Mouse (Mus musculus): ENCODE measurements at regions not wholly inside any gene's neighbourhood (a gene's known extent, or its start where the extent isn't known, plus 50 kb on each side); places are given as distances from the start of the nearest gene placed in this dataset.

- 87% methylated on average over 2 of the region's 2 CpGs for WGBS
- Histone ChIP-seq H3K27ac (ENCODE audit: control insufficient read depth, insufficient read depth, low read depth, low read length, poor library complexity) (no peak overlapping the region), H3K4me1 (ENCODE audit: control insufficient read depth, insufficient read depth, low read length) (no peaks in the 10 kb centered on the region), H3K4me3 (replicated peaks; ENCODE audit: control insufficient read depth, low read depth, low read length) (no peak overlapping the region)
- TF ChIP-seq POLR2A (IDR thresholded peaks at IDR 0.05; ENCODE audit: borderline replicate concordance, control insufficient read depth, low read depth, low read length) (no peak), CTCF (IDR thresholded peaks at IDR 0.05; ENCODE audit: control insufficient read depth, insufficient read depth, low read length) (no peak)
Observed at GRCm38 (mm10) chr10:16635463-16635862, 1087.6 kb upstream of the Cited2 start.

GRCm38 (mm10) chr10:16637006-16637405 lies 1086.0 kb upstream of the Cited2 start:
- TF ChIP-seq CTCF (IDR thresholded peaks at IDR 0.05; ENCODE audit: control insufficient read depth, insufficient read depth, low read length) = peak; percentile 49
- TF ChIP-seq POLR2A (IDR thresholded peaks at IDR 0.05; ENCODE audit: borderline replicate concordance, control insufficient read depth, low read depth, low read length) = no peak
- no peaks in the 10 kb centered on the region for H3K4me1 ChIP-seq (ENCODE audit: control insufficient read depth, insufficient read depth, low read length)
- no peak overlapping the region for H3K27ac ChIP-seq (ENCODE audit: control insufficient read depth, insufficient read depth, low read depth, low read length, poor library complexity)
- no peak overlapping the region for H3K4me3 ChIP-seq (replicated peaks; ENCODE audit: control insufficient read depth, low read depth, low read length)

- H3K4me3 ChIP-seq (replicated peaks; ENCODE audit: control insufficient read depth, low read depth, low read length) = no peak overlapping the region
- H3K27ac ChIP-seq (ENCODE audit: control insufficient read depth, insufficient read depth, low read depth, low read length, poor library complexity) = no peak overlapping the region
- WGBS = 33% methylated on average over 2 of the region's 2 CpGs
- TF ChIP-seq CTCF (IDR thresholded peaks at IDR 0.05; ENCODE audit: control insufficient read depth, insufficient read depth, low read length) (no peak), POLR2A (IDR thresholded peaks at IDR 0.05; ENCODE audit: borderline replicate concordance, control insufficient read depth, low read depth, low read length) (no peak)
- H3K4me1 ChIP-seq (ENCODE audit: control insufficient read depth, insufficient read depth, low read length) = no peaks in the 10 kb centered on the region
Observed at GRCm38 (mm10) chr10:16638111-16638510, 1084.9 kb upstream of the Cited2 start.

- H3K27ac ChIP-seq (ENCODE audit: control insufficient read depth, insufficient read depth, low read depth, low read length, poor library complexity) = no peak overlapping the region
- no peak for TF ChIP-seq CTCF (IDR thresholded peaks at IDR 0.05; ENCODE audit: control insufficient read depth, insufficient read depth, low read length)
- TF ChIP-seq POLR2A (IDR thresholded peaks at IDR 0.05; ENCODE audit: borderline replicate concordance, control insufficient read depth, low read depth, low read length) = no peak
- H3K4me3 ChIP-seq (replicated peaks; ENCODE audit: control insufficient read depth, low read depth, low read length) = no peak overlapping the region
- WGBS = 90% methylated on average over 4 of the region's 4 CpGs
- H3K4me1 ChIP-seq (ENCODE audit: control insufficient read depth, insufficient read depth, low read length) = no peaks in the 10 kb centered on the region
Observed at GRCm38 (mm10) chr10:16640136-16640535, 1082.9 kb upstream of the Cited2 start.

GRCm38 (mm10) chr10:16650120-16650519 lies 1072.9 kb upstream of the Cited2 start:
- WGBS = 92% methylated on average over 1 of the region's 1 CpGs
- H3K4me1 ChIP-seq (ENCODE audit: control insufficient read depth, insufficient read depth, low read length) = peaks cover 4% of the 10 kb centered on the region; the same call in 1 of the 2 replicates
- H3K27ac ChIP-seq (ENCODE audit: control insufficient read depth, insufficient read depth, low read depth, low read length, poor library complexity) = no peak overlapping the region
- no peak overlapping the region for H3K4me3 ChIP-seq (replicated peaks; ENCODE audit: control insufficient read depth, low read depth, low read length)
- TF ChIP-seq CTCF (IDR thresholded peaks at IDR 0.05; ENCODE audit: control insufficient read depth, insufficient read depth, low read length) (no peak), POLR2A (IDR thresholded peaks at IDR 0.05; ENCODE audit: borderline replicate concordance, control insufficient read depth, low read depth, low read length) (no peak)

GRCm38 (mm10) chr10:16652450-16652849 lies 1070.6 kb upstream of the Cited2 start:
- Histone ChIP-seq H3K27ac (ENCODE audit: control insufficient read depth, insufficient read depth, low read depth, low read length, poor library complexity) (no peak overlapping the region), H3K4me1 (ENCODE audit: control insufficient read depth, insufficient read depth, low read length) (peaks cover 4% of the 10 kb centered on the region; the same call in 1 of the 2 replicates), H3K4me3 (replicated peaks; ENCODE audit: control insufficient read depth, low read depth, low read length) (no peak overlapping the region)
- 5% methylated on average over 4 of the region's 4 CpGs for WGBS
- TF ChIP-seq CTCF (IDR thresholded peaks at IDR 0.05; ENCODE audit: control insufficient read depth, insufficient read depth, low read length) (no peak), POLR2A (IDR thresholded peaks at IDR 0.05; ENCODE audit: borderline replicate concordance, control insufficient read depth, low read depth, low read length) (no peak)

GRCm38 (mm10) chr10:16664483-16664882 lies 1058.5 kb upstream of the Cited2 start:
- Histone ChIP-seq H3K4me1 (ENCODE audit: control insufficient read depth, insufficient read depth, low read length) (no peaks in the 10 kb centered on the region), H3K27ac (ENCODE audit: control insufficient read depth, insufficient read depth, low read depth, low read length, poor library complexity) (no peak overlapping the region), H3K4me3 (replicated peaks; ENCODE audit: control insufficient read depth, low read depth, low read length) (no peak overlapping the region)
- TF ChIP-seq POLR2A (IDR thresholded peaks at IDR 0.05; ENCODE audit: borderline replicate concordance, control insufficient read depth, low read depth, low read length) = no peak
- WGBS = 77% methylated on average over 1 of the region's 1 CpGs

GRCm38 (mm10) chr10:16670286-16670685 lies 1052.7 kb upstream of the Cited2 start:
- Histone ChIP-seq H3K4me1 (ENCODE audit: control insufficient read depth, insufficient read depth, low read length) (no peaks in the 10 kb centered on the region), H3K27ac (ENCODE audit: control insufficient read depth, insufficient read depth, low read depth, low read length, poor library complexity) (no peak overlapping the region), H3K4me3 (replicated peaks; ENCODE audit: control insufficient read depth, low read depth, low read length) (no peak overlapping the region)
- TF ChIP-seq POLR2A (IDR thresholded peaks at IDR 0.05; ENCODE audit: borderline replicate concordance, control insufficient read depth, low read depth, low read length) (no peak), CTCF (IDR thresholded peaks at IDR 0.05; ENCODE audit: control insufficient read depth, insufficient read depth, low read length) (no peak)
- WGBS = 69% methylated on average over 2 of the region's 2 CpGs

GRCm38 (mm10) chr10:16681001-16681400 lies 1042.0 kb upstream of the Cited2 start:
- Histone ChIP-seq H3K4me1 (ENCODE audit: control insufficient read depth, insufficient read depth, low read length) (no peaks in the 10 kb centered on the region), H3K27ac (ENCODE audit: control insufficient read depth, insufficient read depth, low read depth, low read length, poor library complexity) (no peak overlapping the region), H3K4me3 (replicated peaks; ENCODE audit: control insufficient read depth, low read depth, low read length) (no peak overlapping the region)
- no peak for TF ChIP-seq CTCF (IDR thresholded peaks at IDR 0.05; ENCODE audit: control insufficient read depth, insufficient read depth, low read length)
- no peak for TF ChIP-seq POLR2A (IDR thresholded peaks at IDR 0.05; ENCODE audit: borderline replicate concordance, control insufficient read depth, low read depth, low read length)
- 85% methylated on average over 3 of the region's 3 CpGs for WGBS

All from bone marrow, adult 2 months (tissue).